Mouse (Mus musculus) frontal cortex, postnatal 36 days (tissue): ENCODE measurements at regions not wholly inside any gene's neighbourhood (a gene's known extent, or its start where the extent isn't known, plus 50 kb on each side); places are given as distances from the start of the nearest gene placed in this dataset.

Experiments used
- DNase-seq, 2 experiments: peaks; one replicate each; pipeline ENCODE4 v3.0.0; 2022; ENCODE audit warnings: low spot score in 2 of 2

GRCm38 (mm10) chr9:76734387-76734786 is 167.5 kb upstream of the Fam83b start:
- DNase-seq, result no peak

DNA sequence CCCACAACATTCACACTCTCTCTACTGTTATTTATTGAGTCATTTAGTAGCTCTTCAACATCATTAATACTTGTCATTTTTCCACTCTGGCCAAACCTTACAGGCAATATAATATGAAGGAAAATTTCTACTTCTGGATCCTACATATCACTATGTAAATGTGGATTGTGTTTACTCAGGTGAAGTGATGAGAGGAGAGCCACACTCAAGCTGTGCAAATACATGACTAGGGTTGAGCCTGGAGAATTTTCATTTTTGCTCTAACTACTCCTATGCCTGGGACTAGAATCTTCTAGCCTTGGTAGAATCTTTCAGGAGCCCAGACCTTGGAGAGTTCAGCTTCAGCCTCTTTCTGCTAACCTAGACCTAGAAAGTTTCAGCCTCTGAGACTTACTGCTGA is 166.9 kb upstream of the Fam83b start:
- DNase-seq, result no peak

GRCm38 (mm10) chr9:76722881-76723280 is 156.0 kb upstream of the Fam83b start:
- no peak for DNase-seq

- no peak for DNase-seq
These were observed 148.9 kb upstream of the Fam83b start for GRCm38 (mm10) chr9:76715852-76716251.

GRCm38 (mm10) chr9:76706451-76706850 is 139.5 kb upstream of the Fam83b start:
- no peak for DNase-seq

DNA sequence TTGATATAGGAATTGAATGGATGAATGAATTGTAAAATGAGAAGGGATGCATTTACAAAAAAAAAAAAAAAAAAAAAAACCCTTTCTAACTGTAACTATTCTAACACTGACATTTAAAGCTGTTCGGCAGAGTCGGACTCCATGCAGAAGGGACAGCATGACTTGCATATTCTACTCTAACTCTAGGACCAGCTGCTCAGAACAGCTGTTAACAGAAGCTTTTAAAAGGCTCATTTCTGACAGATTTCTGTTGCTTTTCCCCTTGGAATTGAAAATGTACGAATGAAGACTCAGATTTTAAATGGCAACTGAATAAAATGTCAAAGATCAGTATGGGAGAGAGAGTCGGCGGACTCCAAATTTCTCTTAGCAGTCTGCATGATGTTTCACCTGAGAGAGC is 138.9 kb upstream of the Fam83b start:
- DNase-seq, result peak; percentile 1 to 26

DNA sequence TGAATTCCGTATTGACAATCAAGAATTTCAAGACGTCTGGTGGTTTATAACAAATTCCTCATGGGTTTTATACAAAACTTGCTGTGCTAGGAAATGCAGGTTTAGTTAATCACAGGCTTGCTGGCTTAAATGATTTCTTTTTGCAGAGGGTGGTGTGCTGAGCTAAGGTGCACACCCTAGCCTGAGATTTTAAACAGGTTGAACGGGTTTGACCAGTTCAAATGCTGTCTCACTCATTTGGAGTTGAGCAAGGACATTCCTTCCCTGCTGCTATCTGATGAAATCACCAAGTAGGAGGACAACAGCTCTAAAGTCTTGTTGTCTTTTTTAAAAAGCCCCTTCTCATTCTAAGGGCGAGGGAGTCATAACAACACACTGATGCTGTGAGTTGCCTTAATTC is 128.6 kb upstream of the Fam83b start:
- no peak for DNase-seq

GRCm38 (mm10) chr9:76692976-76693375 is 126.1 kb upstream of the Fam83b start:
- no peak for DNase-seq

- peak; percentile 50 to 82 for DNase-seq
These were observed 93.9 kb upstream of the Fam83b start for GRCm38 (mm10) chr9:76660848-76661247.

- DNase-seq, result no peak
These were observed 92.9 kb upstream of the Fam83b start for GRCm38 (mm10) chr9:76659798-76660197.

DNA sequence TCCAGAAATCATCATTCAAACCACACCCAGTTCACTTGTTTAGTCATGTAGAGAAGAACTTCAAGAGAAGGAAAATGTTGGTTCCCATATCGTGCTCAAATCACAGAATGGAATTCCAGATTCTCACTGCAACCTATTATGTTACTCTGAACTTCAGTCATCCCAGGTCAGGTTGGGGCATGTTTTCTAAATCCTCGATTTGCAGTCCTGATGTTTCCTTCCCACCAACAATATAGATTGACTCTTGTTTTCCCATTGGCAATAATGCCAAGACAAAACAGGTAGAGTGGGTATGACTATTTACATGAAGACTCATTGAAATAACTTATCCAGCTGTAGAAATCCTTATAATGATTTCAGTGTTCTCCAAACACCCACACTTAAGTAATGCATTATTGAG is 86.4 kb upstream of the Fam83b start:
- DNase-seq, result no peak

GRCm38 (mm10) chr9:76649484-76649883 is 82.6 kb upstream of the Fam83b start:
- DNase-seq, result no peak

DNA sequence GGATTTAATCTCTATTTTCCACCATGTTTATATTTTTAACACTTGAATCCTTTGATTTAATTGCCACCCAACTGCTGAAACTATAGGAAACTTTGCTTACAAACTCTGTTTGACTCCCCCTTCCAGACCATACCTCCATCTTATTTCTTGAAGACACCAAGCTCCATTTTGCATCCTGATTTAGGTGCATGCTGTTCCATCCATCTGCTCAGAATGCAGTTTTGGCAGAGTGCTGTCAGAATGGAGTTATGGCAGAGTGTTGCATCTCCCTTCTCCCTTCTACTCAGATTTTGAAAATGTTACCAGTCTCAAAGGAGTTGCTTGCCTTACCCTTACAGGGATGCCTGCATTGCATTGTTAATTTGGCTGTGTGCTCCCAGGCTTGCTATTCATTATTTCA is 79.5 kb upstream of the Fam83b start:
- no peak for DNase-seq
